Mouse (Mus musculus) spleen, adult 18-20 months (tissue): ENCODE measurements around the gene Knstrn.
A peak's percentile ranks its signal among the peaks of the same experiment; 100 is the strongest.

ENCODE experiments used
- DNase-seq, 2 experiments: peaks; one replicate each; pipeline ENCODE4 v3.0.0; 2022; ENCODE audit warnings: mixed read lengths in 2 of 2

Knstrn gene

DNA sequence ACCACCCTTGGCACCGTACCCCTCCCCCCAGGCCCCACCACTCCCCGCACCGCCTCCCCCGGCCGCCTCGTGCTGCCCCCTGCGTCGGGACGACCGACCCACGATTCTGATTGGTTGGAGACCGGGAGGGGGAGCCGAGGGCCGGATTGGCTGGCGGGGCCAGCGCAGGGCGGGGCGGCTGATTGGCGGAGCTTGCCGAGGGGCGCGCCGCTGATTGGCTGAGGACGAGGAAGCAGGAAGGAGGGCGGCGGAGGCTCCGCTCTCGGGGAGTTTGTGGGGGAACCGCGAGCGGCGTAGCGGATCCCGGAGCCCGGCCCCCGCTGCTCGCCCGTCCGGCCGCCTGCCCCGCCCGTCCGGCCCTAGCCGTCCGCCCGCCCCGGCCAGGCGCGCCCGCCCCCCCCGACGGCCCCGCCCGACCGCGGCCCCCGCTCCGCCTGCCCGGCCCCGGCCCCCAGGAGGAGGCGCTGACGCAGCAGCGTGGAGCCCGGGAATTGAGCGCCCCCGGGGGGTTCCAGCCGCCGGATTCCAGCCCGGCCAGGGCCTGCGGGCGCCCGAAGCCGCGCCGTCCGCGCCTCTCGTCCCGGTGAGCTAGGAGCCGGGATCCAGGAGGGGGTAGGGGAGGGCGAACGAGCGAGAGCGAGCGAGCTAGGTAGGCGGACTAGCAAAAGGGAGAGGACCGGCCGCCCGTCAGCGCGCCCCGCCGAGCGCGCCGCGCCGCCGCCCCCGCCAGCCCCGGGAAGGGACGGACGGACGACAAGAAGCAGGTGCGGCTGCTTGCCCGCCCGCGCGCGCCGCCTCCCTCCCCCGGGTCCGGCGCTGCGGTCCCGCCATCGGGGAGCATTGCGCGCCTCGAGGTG, 87.6 kb downstream of the Knstrn start:
- peak; percentile 94 to 97 for DNase-seq

DNA sequence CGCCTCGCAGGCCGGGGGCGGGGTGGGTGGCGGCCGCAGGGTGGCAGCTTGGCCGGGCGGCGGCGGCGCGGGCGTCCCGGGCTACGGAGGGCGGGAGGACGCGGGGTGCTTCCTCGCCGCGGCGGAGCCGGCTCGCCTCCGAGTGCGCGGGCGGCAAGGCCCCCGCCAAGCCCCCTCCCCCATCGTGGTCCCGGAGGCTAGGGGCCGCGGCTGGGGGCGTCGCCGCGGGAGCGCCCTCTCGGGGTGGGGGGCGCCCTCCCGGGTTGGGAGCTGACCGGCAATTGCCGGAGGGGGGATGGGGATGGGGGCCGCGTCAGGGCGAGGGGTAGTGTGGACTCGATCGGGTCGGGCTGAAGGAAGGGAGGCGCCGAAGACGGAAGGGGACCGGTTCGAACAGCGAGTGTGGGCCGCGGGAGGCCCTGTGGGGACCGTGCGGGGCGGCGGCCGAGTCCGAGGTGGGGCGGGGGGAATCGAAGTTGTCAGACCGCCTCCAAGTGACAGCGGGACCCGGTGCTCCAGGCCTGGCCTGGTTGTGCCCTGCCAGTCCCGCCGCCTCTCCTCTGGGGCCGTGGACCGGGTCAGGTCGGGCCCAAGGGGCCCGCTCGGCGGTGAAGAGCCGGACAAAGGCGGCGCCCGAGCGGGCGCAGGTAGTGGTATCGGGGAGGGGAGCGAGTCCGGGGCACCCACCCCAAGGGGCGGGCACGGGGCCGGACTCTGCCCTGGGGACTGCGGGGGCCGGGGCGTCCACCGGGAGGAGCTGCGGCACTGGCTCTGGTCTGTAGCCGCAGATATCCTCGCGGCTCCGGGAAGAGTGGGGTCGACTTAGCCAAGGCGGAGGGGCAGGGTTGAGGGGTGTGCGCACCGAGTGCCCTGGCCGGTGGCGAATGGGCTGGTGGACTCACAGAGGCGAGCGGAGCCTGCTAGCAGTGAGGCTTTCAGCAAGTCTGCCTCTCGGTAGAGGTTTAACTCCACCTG, 88.5 kb downstream of the Knstrn start:
- DNase-seq: peak; percentile 40 to 52

DNA sequence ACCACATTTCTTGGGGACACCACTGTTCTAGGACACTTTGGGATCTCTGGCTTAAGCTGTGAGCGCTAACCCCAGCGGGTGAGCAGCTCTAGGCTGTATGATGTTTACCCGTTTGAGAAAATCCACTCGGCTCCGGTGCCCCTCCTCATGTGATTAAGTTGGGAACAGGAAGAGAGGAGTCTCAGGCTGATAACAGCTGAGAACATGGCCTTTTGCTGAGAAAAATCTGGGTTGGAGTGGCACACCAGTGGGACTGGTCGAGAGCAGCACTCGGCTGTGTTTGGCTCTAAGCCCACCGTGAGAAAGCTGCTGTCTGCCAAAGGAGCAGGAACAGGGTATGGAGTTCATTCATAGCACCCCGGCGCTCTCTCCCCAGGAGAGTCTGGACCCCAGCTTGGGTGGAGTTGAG, 89.5 kb downstream of the Knstrn start:
- DNase-seq: no peak
